ENCODE assay signal across 15 mouse cellular contexts in genomic region chr3:153929526-153929925, GRCm38 (mm10). TPM values are rescaled to one million over a fixed set of nuclear protein-coding genes. Genes with fewer than 3 reads are reported as not detected.
DNase-seq lines count a peak whose midpoint lies in the region; ATAC-seq lines count a peak whose summit lies in the region.
"Had no signal": no experiment of that assay in that cellular context is flagged by ENCODE, and none has a peak within 500 bp of the region (broad histone marks: within the 10 kb centered on the region; RNA-seq: fewer than 3 reads in every experiment).

No protein-coding gene starts in this region.

- peak; percentile 63 for ATAC-seq in inflammation-experienced regulatory T-cells, adult 6 months
- ATAC-seq: hindbrain, postnatal 0 days had no signal

- DNase-seq in thymus, postnatal 0 days (ENCODE audit: low spot score): peak; percentile 44
- DNase-seq in thymus, adult 18-20 months: no peak
- peak; percentile 11 for DNase-seq in T-cell, adult 2 months (ENCODE audit: low spot score)
- no peak for DNase-seq in lung, postnatal 25 days (ENCODE audit: low spot score)
- no peak for DNase-seq in urinary bladder, postnatal 36 days (ENCODE audit: low spot score in 2 of 2)
- no peak for DNase-seq in cerebellum, adult 11-12 months
- DNase-seq: adrenal gland, postnatal 25 days; cerebellum, adult 9-10 months; gastrocnemius, postnatal 36 days; heart, postnatal 4 days; kidney, adult 8-10 months; kidney, postnatal 25 days; right cerebral cortex, postnatal 14 days had no signal

RNA-seq across cellular contexts. Expression of gene Acadm, which starts 14.9 kb away (rescaled TPM):
- 69.3 and 70.5 TPM in 2 replicates for polyA plus RNA-seq in thymus, postnatal 0 days (2015; fragmentation: Nextera tagmentation; extraction: Ambion mirVana)
- 10 to 100 TPM; 23.7 to 43.7 (median 40.4) TPM for polyA plus RNA-seq in inflammation-experienced regulatory T-cells, adult 6 months (2017; shearing (Covaris generic))

RNA-seq across cellular contexts. Expression of gene Rabggtb, which starts 16.7 kb away (rescaled TPM):
- 43.3 and 45.5 TPM in 2 replicates for polyA plus RNA-seq in thymus, postnatal 0 days (2015; fragmentation: Nextera tagmentation; extraction: Ambion mirVana)
- polyA plus RNA-seq in inflammation-experienced regulatory T-cells, adult 6 months (2017; shearing (Covaris generic)): 10 to 100 TPM; 39.3 to 47.9 (median 45.2) TPM

RNA-seq across cellular contexts. Expression of gene Msh4, which starts 23.6 kb away (rescaled TPM):
- polyA plus RNA-seq in thymus, postnatal 0 days (2015; fragmentation: Nextera tagmentation; extraction: Ambion mirVana): 0.13 and 0.30 TPM in 2 replicates
- polyA plus RNA-seq in inflammation-experienced regulatory T-cells, adult 6 months (2017; shearing (Covaris generic)): under 1 TPM in 1 of 3 experiments, not detected in 2; 0.19 TPM

RNA-seq across cellular contexts. Expression of gene Slc44a5, which starts 43.7 kb away (rescaled TPM):
- polyA plus RNA-seq in thymus, postnatal 0 days (2015; fragmentation: Nextera tagmentation; extraction: Ambion mirVana): 0.03 and 0.05 TPM in 2 replicates
- polyA plus RNA-seq in inflammation-experienced regulatory T-cells, adult 6 months (2017; shearing (Covaris generic)): not detected

Comparison
In these comparisons a context has a peak if more than half of its experiments do, and no peak if none do; other contexts are left out.
1. DNase-seq: peak in thymus, postnatal 0 days (single experiment) and T-cell, adult 2 months (single experiment); none in thymus, adult 18-20 months (0 of 2), lung, postnatal 25 days (single experiment), urinary bladder, postnatal 36 days (0 of 2) and cerebellum, adult 11-12 months (single experiment).